Mouse (Mus musculus) adrenal gland, postnatal 10 days (tissue): ENCODE data around the gene Tmem144. TPM values are rescaled to one million over a fixed set of nuclear protein-coding genes. Genes with fewer than 3 reads are reported as not detected.

ENCODE experiments used
- DNase-seq: peaks from one replicate; pipeline ENCODE4 v3.0.0; 2021; ENCODE audit warnings: mixed read lengths
- long read RNA-seq, 2 experiments: library from polyadenylated mRNA; stranded (forward); transcript quantifications; one replicate each; pipeline ENCODE4 v2.0.0; 2021
- total RNA-seq, 2 experiments: library from RNA; stranded (reverse); gene quantifications; 2 replicates each; pipeline ENCODE4 v1.2.3; 2021

Tmem144 gene
- 1 to 10 TPM; 5.2 to 8.4 TPM for total RNA-seq
- long read RNA-seq, experiment 1, partial matches to known transcripts: 5 of 18 reads
- long read RNA-seq, experiment 1, other reads (novel, unspliced or antisense): 12 of 18 reads
- long read RNA-seq, experiment 2, partial matches to known transcripts: 8 of 11 reads
- long read RNA-seq, experiment 2, other reads (novel, unspliced or antisense): 3 of 11 reads

DNA sequence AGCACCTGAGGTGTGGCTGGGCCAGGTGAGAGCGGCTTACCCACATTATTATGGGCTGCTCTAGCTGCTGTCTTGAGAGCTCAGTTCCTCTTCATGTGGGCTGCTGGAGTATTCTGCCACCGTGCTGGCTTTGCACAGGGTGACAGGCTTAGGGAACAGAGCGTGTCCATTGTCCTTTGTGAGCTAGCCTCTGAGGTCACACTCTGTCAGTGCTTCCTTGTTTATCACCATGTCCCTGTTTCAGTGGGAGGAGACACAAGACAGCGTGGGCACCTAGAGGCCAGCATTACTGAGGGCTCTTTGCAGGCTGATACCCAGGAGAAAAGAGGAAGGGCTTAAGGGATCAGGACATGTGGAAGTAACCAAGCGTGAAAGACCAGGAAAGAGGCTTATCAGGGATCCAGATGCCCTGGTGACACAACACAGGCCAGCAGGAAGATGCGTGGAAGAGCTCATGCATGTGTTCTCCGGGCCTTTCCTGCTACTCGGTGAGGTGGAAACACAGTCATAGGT lies at the start of gene Tmem144:
Tmem144 (minus strand) TSS at position 120 of the 513 bp plus-strand sequence.
- DNase-seq: no peak

DNA sequence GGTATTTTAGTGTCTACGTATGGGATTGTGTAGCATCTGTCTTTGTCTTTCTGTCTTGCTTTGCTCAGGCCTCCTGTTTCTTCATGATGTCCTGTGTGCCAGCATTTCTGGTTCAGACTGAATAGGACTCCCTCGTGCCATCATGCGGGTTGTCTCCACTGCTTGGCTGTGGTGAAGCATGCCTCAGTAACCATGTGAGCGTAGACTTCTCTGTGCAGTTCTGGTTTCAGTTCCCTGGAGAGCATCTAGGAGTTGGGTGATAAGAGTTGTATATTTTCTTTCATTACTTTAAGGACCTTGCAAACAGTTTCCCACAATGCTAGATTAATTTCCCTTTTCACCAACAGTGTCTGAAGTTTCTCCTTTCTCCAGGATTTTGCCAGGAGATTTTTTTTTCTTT lies 49.2 kb upstream of the Tmem144 start:
- DNase-seq: no peak

- no peak for DNase-seq
These were observed 48.7 kb upstream of the Tmem144 start for GRCm38 (mm10) chr3:79901321-79901720.

GRCm38 (mm10) chr3:79900502-79900901 lies 47.9 kb upstream of the Tmem144 start:
- no peak for DNase-seq

DNA sequence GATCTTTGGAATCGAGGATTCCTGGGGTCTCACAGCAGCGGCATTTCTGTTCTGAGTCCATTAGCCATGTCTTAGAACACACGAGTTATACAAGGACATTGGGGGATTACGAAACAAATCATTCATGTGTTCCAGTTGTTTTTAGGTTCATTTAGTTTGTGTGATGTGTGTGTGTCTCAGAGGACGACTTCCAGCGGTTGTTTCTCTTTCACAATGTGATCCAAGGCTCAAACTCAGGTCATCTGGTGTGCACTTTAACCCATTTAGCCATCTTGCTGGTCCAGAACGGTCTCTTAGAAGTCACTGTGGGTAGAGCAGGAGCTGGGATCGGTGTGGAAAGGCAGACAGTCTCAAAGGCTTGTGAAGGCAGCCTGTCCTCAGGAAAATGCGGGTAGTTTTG lies 47.3 kb upstream of the Tmem144 start:
- no peak for DNase-seq

DNA sequence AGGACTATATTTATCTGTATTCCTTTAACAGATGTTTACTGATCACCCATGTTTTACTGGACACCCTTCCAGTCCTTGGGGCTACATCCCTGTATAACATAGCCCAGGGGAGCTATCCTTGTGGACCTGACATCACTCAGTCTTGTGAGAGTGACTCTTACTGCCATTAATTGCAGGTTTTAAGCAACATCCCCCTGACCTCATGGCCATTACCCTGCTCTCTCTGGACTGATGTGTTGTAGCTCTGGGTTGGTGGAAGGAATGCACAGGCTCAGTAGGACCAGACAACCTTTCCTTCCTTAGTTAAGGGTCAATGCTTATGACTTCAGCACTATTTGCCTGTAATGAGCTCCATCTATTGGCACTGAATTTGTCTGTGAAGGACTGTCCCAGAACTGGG lies 45.9 kb upstream of the Tmem144 start:
- no peak for DNase-seq

DNA sequence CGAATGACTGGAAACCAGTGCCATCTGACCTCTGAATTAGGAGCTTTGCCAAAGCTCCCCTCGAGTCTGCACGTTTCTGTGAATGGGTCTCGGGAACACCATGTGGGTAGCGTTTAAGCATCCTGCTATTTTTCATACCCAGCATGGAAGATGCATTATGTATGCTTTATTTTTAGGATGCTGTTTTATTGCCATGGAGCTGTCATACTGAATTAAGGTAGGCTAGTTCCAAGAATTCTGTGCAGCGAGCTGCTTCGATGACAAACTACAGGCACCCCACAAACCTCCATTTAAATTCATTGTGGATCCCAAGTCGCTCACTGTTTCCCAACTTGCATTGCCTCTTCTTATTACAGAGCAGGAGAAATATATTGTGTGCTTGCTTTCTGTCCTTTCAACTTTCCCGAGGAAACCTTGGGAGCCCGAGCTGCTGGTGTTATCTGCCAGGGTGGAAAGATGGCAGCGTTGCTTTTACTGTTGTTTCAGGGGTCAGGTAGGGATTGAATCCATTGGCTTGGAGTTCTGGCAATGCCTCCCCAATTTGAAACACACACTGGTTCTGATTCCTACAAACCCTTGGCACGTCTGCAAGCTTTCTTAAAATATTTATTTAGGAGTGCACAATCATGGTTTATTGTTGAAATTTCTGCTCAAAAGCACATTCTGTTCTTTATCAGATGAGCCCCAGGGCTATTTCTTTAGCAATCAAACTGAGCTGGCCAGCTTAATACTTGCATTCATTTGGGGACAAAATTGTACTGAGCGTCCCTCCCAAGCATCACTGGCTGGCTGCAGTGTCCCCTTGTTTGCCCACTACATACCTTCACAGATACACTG lies 45.2 kb upstream of the Tmem144 start:
- peak; percentile 10 for DNase-seq

DNA sequence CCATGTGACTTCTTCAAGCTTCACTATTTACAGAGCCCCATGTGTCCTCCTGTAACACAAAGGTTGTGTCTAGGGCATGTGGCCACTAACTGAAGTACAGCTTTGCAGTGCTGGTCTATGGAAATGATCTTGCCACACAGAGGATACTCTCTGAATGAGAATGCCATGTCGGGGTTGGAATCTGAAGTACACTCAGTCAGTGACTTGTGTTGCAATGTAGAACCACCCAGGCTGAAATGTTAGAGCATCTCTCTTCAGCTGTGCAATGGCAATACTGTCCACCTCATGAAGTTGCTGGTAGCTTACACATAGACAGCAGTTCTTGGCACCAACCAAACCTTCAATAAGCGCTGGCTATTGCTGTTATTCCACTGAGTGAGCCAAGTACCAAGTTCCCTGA lies 35.4 kb upstream of the Tmem144 start:
- no peak for DNase-seq

- DNase-seq: no peak
These were observed 34.7 kb upstream of the Tmem144 start for GRCm38 (mm10) chr3:79887161-79887855.

DNA sequence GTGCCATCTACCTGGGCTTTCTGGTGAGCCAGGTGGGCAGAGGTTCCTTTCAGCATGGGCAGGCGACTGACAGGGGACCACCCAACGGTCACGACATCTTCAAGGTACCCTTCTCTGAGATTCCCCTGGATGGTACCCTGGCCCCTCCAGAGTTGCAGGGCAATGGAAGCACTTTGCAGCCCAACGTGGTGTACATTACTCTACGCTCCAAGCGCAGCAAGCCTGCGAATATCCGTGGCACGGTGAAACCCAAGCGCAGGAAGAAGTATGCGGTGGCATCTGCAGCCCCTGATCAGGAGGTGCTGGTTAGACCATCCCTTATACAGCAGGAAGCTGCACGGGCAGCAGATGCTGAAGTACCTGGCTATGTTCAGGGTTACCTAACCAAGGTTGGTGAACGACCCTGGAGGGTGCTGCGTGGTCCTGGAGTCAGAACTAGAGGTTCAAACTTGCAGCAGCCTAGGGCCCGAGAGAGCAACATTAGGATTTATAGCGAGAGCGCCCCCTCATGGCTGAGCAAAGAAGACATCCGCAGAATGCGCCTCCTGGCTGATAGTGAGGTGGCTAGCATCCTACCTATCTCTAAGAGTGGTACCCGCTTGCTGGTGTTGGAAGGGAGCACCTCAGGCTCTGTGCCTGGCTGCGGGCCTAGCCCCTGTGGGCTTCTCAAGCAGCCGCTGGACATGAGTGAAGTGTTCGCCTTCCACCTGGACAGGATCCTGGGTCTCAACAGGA lies 34.0 kb upstream of the Tmem144 start:
- DNase-seq: peak; percentile 44

DNA sequence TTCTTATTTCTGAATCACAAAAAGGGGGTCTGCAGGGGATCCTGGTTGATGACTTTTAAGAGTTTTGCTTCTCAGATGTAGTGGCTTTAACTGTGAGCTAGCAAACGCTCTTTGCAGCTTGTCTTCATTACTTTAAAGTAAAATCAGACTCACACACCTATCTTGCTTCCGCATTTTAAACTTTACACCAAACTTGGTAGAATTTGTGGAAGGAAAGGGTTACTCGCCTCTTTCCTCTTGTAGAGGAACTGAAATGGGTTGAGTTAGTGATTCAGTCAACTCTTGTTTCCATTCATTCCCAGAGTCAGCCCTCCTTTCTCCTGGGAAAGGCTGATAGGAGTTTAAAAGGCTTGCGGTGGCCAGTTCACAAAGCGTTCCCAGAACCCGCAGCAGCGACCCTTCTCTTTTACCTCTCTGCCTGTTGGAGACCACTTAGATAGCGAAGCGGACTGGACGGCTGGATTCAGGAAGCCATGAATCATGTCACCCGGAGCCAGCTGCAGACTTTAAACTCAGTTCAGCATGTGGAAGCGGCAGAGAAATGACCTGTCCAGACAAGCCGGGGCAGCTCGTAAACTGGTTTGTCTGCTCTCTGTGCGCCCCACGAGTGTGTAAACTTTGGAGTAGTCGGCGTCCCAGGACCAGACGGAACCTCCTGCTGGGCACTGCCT lies 33.2 kb upstream of the Tmem144 start:
- DNase-seq: peak; percentile 53

DNA sequence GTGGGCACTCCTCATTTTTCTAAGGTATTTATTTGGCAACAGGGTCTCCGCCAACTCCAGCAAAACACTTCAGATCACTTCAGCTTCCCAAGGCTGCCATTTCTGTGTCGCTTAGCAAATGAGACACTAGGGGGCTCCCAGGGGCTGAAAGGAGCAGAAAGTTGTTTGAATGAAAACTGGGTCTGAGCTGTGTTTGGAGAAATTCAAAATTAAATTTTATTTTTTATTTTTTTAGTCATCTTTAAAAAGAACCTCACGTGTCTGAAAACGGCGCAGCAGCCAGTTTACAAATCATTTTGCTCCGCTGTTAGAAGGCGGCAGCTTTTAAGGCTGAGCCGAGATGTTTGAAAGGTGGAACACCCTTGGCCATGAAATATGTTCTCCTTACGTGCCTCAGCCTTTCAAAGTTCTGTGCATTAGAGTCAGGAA lies 32.2 kb upstream of the Tmem144 start:
- peak; percentile 84 for DNase-seq

- no peak for DNase-seq
These were observed 31.7 kb upstream of the Tmem144 start, which contains the start of gene Fam198b for GRCm38 (mm10) chr3:79884305-79884704. Gene Fam198b (plus strand): TSS chr3:79884533.

GRCm38 (mm10) chr3:79883092-79883491 lies 30.5 kb upstream of the Tmem144 start:
- peak; percentile 85 for DNase-seq

DNA sequence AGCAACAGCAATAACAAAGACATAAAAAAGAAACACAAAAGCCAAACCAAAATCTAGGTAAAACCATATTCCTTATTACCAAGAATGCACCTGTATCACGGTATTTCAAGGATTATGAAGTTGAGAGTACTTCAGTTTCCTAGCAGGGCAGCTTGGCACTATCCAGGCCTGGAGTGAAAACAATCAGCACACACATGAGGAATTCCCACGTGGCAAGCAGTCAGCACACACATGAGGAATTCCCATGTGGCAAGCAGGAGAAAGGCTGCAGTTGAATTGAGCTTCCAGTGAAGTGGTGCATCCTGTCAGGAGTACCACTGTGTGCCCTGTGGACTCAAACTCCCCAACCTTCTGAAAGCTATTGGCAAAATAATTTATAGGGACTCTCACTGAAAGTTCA lies 29.1 kb upstream of the Tmem144 start:
- DNase-seq: no peak

DNA sequence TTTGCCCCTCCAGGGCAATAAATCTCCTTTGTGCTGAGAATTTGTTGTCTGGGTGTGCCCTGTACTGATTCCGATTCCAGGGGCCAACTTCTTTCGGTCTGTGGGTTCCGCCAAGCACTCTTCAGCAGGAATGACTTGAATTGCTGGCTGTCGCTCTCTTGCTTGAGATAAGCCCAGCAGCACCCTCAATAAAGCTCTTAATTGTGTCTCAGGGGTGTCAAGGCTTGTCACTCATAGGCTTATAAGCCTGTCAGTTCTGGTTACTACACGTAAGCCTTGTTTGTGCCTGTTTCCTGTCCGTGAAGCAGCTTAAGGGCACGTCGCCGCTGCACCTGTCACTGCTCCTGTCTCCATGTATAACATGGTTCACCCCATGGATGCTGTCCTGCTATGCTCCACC lies 26.7 kb upstream of the Tmem144 start:
- DNase-seq: no peak

DNA sequence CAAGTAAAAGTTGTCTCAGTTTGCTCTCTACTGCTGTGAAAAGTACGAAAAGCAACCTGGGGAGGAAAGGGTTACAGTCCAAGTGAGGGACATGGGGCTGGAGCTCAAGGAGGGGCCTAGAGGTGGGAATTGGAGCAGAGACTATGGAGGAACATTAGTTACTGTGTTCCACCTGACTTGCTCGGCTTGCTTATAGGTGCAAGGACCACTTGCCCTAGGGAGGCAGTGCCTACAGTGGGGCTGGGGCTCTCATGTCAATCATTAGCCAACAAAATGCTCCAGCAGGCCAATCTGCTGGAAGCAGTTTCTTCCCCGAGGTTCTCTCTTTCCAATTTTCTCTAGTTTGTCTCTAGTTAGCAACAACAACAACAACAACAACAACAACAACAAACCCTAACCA lies 25.8 kb upstream of the Tmem144 start:
- no peak for DNase-seq

DNA sequence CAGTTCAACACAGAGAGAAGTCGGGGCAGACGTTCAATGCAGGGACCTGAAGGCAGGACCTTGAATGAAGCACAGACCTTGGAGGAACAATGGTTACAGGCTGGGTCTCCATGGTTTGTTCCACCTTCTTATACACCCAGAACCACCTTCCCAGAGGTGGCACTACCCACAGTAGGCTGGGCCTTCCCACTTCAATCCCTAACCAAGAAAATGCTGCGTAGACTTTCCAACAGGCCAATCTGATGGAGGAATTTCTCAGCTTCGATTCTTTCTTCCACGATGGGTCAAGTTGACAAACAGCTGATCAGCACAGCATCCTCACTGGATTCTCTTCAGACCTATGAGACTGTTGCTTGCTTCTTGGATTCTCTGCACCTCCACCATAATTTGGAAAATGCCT lies 22.9 kb upstream of the Tmem144 start:
- DNase-seq: no peak

DNA sequence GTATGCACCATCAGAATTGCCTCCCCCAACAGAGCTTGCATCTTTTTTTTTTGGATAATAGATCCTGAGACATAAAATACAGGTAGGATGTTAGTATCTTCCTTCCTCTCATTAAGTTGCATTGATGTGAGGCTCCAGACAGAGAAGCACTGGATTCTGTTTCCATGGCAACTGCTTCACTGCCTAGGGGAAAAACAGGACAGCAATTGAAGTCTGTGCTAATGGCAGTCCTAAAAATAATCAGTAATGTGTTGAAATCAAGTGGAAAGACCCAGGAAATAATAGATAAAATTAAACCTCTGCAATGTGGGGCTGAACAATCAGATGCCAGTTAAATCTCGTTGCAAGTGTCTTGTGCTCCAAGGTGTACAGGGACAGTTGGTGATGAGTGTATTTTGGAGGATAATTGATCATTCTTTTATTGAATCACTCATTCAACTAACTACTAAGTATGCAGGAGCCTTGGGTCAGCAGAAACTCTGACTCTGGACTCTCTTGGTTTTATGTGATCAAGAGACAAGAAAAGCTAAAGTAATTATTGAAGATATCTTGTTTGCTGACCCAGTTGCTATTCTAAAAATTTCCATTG lies 14.6 kb upstream of the Tmem144 start:
- no peak for DNase-seq

DNA sequence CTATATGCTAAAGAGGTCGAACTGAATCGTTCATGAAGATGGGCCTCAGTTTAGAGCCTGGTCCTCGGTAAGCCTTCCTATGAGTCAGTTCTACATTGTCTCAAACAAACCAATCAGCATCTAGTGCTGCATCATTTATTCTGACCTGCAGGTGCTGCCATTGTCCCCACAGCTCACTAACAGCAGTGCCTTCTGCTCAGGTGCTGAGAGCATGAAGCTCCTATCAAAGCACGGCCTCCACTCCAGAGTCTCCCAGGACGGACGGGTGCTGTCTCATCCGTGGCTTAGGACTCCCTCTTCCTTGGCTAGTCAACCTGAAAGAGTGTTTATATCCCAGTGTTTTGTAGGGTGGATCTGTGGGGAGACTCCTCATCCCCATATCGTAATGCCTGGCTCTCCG lies 14.0 kb upstream of the Tmem144 start:
- DNase-seq: no peak

GRCm38 (mm10) chr3:79866089-79866488 lies 13.5 kb upstream of the Tmem144 start:
- DNase-seq: no peak
